Mouse (Mus musculus) left cerebral cortex, postnatal 4 days (tissue): Measurements from ENCODE around the gene Pabpn1l. TPM values are rescaled to one million over a fixed set of nuclear protein-coding genes. Genes with fewer than 3 reads are reported as not detected.
A peak's percentile ranks its signal among the peaks of the same experiment; 100 is the strongest.
"Not testable (repeated sequence)": the region's sequence is repeated elsewhere in the genome, so short reads cannot be mapped to it uniquely, and the experiment has no call there.

Experiments used
- DNase-seq: peaks from one replicate; pipeline ENCODE4 v3.0.0-alpha.2; 2022
- intact Hi-C: fragments of 180-260 bp; cut with DNase I; formaldehyde crosslinking; loops from one replicate; pipeline ENCODE4 v1.15.1; 2025
- microRNA-seq: library from miRNA; unstranded; fragments of <30 nt; microRNA quantifications from one replicate; pipeline ENCODE4 v1.2.0, GENCODE M21; 2022
- total RNA-seq, 2 experiments: library from RNA; stranded (reverse); gene quantifications; 2 replicates each; pipeline ENCODE4 v1.2.3; 2021

The Pabpn1l gene
- total RNA-seq, 2 experiments from 2014 or later = not detected

DNA sequence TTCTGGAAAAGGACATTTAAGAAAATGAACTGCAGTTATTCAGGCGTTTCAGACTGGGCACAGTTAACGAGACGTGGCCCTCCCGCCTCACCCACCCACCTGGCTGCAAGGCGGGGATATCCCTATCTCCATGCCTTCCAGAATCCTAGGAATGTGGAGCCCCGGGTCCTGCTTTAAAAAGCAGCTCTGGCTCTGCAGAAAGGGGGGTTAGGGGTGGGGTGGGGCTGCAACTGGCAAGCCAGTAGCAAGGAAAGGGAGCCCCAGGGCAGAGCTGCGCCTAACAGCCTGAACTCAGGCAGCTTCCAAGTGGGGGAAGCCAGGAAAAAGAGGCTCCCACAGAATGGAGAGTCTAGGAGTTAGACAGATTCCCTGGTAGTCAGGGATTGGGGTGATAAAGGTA lies 43.3 kb downstream of the Pabpn1l start:
- intact Hi-C loops = no loop called here
- DNase-seq = no peak

DNA sequence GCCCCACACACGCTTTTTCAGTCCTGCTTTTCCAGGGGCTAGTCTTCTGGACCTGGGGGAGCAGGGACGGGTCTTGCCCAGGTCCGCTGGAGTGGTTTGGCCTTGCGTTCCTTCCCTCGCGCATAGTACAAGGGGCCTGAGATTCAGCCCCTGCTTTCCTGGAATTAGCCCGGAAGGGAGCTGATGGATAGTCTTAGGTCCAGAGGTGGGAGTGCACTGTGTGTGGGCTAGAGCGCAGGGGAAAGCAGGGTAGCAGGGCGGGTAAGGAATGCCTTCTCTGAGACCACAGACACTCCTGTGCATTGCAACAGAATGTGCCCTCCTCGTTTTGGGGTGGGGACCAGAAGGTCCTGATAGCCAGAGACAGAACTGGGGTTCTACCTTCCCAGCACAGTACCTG lies 45.4 kb downstream of the Pabpn1l start:
- intact Hi-C loops = no loop called here
- no peak for DNase-seq

DNA sequence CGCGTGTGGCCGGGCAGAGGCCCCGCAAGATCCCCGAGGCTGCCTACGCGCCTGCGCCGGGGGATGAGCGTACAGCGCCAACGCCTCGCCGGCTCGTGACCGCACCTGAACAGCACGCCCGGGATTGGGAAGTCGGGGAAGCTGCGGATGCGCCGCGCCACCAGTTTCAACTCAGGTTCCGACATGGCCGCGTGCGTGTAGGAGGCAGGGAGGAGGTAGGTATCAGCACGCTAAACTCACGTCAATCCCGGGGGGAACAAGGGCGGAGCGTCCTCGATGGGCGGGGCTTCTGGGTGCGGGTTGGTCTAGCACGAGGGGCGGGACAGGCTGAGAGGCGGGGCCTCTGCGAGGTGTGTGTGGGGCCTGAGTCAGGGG lies 45.9 kb downstream of the Pabpn1l start, which contains the start of gene Aprt:
Gene Aprt, minus strand, starts transcription at position 262 of the 375 bp plus-strand sequence.
- intact Hi-C loops = no loop called here
- peak; percentile 91 for DNase-seq

DNA sequence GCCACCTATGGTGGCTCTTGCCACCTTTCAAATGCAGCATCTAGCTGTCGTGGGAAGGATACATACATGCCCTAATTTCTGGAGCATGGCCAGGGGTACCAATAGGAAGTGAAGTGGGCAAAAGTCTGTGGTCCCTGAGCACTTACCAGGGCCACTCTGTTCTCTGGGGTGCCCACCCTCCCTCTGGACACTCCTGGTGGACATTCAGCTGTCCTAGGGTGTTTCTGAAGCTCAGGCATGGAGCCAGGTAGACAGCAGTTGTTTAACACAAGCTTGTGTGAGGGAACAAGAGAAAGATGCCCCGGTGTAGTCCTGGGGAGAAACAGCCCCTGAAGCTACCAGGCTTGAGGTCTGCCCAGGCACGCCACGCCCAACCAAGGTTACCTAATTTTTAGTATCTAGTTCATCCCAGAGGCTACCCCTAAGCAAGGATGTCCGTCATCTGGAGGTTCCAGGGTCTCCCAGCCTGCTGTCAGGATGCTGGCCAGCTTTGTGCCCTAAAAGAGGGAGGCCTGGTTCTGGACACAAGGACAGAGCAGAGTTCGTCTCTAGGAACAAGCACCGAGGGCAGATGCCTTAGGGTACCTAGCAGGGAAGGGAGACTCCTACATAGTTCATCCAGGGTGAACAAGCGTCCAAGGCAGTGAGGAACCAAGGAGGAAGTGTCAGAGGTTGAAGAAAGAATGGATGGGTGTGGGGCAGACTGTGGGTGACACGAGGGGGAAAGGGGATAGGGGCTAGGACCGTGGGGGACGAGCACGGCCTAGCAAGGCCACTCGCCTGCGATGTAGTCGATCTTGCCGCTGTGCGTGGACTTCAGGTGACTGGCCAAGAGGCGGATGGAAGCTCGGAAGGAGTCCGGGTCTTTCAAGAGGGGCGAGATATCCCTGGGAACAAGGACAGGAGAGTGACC lies 46.5 kb downstream of the Pabpn1l start:
- DNase-seq = no peak
- intact Hi-C loops = no loop called here

DNA sequence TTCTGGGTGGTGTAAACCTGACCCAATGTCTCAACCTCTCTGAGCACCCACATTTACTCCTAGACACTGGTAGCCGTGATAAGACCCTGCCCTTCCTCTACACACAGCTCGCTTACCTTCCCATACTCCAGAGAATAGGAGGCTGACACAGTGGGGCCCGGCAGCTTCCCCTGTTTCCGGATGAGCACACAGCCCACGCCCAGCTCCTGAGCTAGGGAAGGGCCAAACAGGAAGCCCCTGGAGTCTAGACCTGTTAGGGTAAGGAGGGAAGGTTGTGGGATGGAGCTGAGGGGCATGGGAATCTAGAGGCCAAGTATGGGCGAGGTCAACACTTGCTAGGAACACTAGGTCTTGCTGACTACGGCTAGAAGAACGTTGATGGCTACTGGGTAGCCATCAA lies 47.3 kb downstream of the Pabpn1l start:
- intact Hi-C loops = no loop called here
- no peak for DNase-seq

DNA sequence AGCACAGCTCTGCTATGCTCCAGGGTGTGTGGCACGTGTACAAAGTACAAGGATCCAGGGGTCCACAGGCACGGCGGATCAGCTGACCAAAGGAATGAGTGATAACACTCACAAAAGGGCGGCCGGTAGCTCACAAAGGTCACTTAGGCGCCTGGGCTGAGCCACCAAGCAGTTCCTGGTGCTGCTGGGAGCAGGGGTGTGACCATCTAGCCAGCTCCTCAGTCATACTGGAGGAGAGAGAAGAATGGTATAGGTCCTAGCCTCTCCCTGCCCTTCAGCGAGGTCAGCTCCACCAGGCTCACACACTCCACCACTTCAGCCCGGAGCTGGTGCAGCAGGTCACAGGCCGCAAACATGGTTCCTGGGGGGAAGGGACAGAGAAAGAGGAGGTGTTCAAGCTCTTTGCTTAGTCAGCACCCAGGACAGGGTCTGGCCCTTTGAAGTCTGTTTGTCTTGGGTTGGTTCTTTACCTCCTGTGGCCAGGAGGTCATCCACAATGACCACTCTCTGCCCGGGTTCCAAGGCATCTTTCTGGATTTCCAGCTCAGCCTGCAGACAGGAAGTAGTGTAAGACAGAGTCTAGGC lies 47.8 kb downstream of the Pabpn1l start:
- no peak for DNase-seq
- intact Hi-C loops = no loop called here

DNA sequence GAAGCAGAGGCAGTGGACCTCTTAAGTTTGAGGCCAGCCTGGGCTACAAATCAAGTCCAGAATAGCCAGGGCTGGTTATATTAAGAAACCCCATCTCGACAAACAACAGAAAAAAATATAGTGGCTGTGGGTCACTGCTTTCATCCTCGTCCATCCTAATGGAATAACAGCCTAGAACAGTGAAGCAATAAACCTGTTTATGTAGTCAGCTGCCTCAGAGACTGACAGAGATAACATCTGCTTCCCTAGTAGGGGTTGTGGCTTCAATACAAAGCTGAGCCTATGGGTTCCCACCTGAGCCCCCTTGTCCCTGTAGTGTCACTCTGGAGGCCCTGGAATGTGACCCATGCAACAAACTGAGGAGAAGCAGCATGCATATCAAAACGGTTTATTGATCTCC lies 48.3 kb downstream of the Pabpn1l start:
- intact Hi-C loops = no loop called here

DNA sequence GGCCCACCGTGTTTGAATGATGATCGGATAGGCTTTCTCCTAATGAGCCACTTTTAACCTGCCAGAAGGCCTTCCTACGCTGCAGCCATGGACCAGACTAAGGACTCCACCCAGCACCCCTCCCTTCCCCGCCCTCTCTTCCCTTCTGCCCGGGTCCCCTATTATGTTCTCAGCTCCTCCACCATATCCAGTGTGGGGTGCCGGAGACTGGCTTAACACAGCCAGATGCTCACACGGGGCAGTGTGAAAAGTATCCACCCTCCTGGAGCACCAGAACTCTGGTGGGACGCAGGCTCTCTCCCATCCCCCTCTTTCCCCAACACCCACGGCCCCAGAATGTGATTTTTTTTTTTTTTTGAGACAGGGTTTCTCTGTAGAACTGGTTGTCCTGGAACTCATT lies 49.0 kb downstream of the Pabpn1l start:
- intact Hi-C loops = no loop called here

More for the DNA sequence above, 48.3 kb downstream of the Pabpn1l start:
- DNase-seq = no peak

DNA sequence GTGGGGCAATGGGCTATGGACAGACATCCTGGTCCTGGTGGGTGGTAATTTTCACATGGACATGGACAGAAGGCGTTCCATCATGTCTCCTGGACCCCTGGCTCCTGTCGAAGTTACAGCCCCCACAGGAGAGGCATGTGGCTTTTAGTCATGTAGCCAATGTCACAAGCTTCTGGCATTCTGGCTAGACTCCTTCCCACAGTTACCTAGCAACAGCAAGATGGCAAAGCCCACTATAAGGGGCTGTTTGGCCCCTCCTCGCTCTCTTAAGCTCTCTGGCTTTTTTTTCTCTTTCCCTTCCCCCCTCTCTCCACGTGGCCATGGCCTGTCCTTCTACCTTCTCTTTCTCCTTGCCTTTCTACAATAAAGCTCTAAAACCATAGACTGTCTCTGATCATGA lies 49.4 kb downstream of the Pabpn1l start:
- DNase-seq, intact Hi-C loops: not testable (repeated sequence)

More for the DNA sequence above, 49.0 kb downstream of the Pabpn1l start:
- no peak for DNase-seq

DNA sequence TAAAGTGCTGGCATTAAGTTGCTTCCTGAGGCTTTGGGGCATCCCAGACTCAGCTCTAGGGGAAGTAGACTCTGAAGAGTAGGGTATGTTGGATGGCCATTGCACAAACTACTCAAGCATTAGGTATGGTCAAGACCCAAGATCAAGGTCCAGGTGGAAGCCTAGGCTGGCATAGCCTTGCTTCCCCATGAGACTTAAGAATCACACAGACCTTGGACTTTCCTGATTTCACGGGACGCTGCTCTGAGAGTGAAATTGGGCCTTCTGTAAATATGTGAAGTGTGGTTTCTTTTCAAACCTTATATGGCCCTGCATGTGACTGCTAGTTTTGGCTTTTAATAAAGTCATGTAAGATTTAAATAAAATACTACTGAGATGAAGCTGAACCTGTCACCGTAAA lies 49.8 kb downstream of the Pabpn1l start:
- DNase-seq = no peak
- intact Hi-C loops = no loop called here

DNA sequence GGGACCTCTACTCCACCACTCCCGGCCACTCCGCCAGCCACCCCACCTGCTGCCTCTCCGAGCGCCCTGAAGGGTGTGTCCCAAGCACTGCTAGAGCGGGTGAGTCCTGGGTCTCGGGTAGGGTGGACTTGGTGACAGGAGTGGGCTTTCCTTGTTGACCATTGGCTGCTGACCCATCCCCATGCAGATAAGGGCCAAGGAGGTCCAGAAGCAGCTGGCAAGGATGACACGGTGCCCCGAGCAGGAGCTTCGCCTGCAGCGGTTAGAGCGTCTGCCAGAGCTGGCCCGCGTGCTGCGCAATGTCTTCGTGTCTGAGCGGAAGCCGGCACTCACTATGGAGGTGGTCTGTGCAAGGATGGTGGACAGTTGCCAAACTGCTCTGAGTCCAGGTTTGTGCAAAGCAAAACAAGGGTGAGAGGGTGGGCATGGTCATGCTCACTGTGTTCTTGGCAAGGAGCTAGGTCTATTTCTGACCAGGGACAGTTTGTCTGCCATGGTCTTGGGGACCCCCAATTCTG lies 50.7 kb downstream of the Pabpn1l start:
- intact Hi-C loops = no loop called here

DNA sequence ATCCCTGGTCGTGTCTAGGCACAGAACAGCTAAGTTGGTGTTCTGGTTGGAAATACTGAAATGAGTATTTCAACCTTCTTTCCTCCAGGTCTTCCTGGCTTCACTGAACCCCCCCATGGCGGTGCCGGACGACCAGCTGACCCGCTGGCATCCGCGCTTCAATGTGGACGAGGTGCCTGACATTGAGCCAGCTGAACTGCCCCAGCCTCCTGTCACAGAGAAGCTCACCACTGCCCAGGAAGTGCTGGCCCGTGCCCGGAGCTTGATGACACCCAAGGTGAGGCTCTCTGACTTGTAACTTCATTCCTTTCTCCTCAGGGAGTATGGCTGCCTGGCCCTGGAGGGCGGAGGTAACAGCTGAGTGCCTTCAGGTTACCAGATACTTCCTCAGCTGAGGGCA lies 51.4 kb downstream of the Pabpn1l start:
- no peak for DNase-seq
- intact Hi-C loops = no loop called here

More for the DNA sequence above, 50.7 kb downstream of the Pabpn1l start:
- no peak for DNase-seq

DNA sequence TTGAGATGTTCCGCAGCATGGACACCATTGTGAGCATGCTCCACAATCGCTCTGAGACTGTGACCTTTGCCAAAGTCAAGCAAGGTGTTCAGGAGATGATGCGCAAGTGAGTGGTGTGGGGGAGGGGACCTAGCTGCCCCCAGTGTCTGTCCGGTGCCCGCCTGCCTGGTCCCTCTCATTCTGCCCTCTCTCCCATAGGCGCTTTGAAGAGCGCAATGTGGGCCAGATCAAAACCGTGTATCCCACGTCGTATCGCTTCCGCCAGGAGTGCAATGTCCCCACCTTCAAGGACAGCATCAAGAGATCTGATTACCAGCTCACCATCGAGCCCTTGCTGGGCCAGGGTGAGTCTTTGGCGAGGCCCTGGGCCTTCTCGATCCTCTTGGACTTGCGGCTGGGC lies 52.5 kb downstream of the Pabpn1l start:
- intact Hi-C loops = no loop called here

More for the DNA sequence above, 52.5 kb downstream of the Pabpn1l start:
- no peak for DNase-seq

Small RNAs within 50 kb of the gene (microRNA-seq; reads per million reads assigned to microRNA genes)
- gene Mir6396 = not detected

Other genes with a start within 250 kb of the Pabpn1l start
- gene Zc3h18, start 246.1 kb downstream of the Pabpn1l start, total RNA-seq = 10 to 100 TPM; 47.9 to 49.3 TPM
- under 1 TPM in 1 of 2 experiments, not detected in 1; 0.52 TPM for gene Il17c, start 200.7 kb downstream of the Pabpn1l start, total RNA-seq
- gene Cyba, start 189.8 kb downstream of the Pabpn1l start, total RNA-seq = 10 to 100 TPM in 1 of 2 experiments, 1 to 10 TPM in 1; 8.8 to 10.1 TPM
- 10 to 100 TPM; 68.7 to 78.2 TPM for gene Mvd, start 179.3 kb downstream of the Pabpn1l start, total RNA-seq
- not detected for gene Snai3, start 162.0 kb downstream of the Pabpn1l start, total RNA-seq
- gene Rnf166, start 146.7 kb downstream of the Pabpn1l start, total RNA-seq = 10 to 100 TPM; 21.8 to 24.1 TPM
- 10 to 100 TPM; 46.2 to 49.4 TPM for gene Ctu2, start 146.6 kb downstream of the Pabpn1l start, total RNA-seq
- 10 to 100 TPM; 19.9 to 20.6 TPM for gene Piezo1, start 71.4 kb downstream of the Pabpn1l start, total RNA-seq
- 1 to 10 TPM; 5.9 to 6.9 TPM for gene Cdt1, start 54.7 kb downstream of the Pabpn1l start, total RNA-seq
- 100 to 1,000 TPM; 101 to 102 TPM for gene Aprt, start 45.8 kb downstream of the Pabpn1l start, total RNA-seq
- gene Galns, start 11.3 kb downstream of the Pabpn1l start, total RNA-seq = 10 to 100 TPM; 10.3 to 10.7 TPM
- 10 to 100 TPM; 63.8 to 74.6 TPM for gene Trappc2l, start 11.1 kb downstream of the Pabpn1l start, total RNA-seq
- gene Cbfa2t3, start 76.4 kb upstream of the Pabpn1l start, total RNA-seq = 10 to 100 TPM; 20.7 to 20.8 TPM
- 10 to 100 TPM; 17.4 to 17.8 TPM for gene Acsf3, start 152.7 kb upstream of the Pabpn1l start, total RNA-seq
- 1 to 10 TPM; 1.2 to 1.7 TPM for gene Cdh15, start 225.2 kb upstream of the Pabpn1l start, total RNA-seq